Mouse (Mus musculus): ENCODE measurements around the gene Mical3.

GRCm38 (mm10) chr6:120981537-120981936 lies 149.3 kb downstream of the Mical3 start:
- TF ChIP-seq POLR2A (IDR thresholded peaks at IDR 0.05; ENCODE audit: extremely low read depth, insufficient read depth, low read length), result no peak
- no peak for TF ChIP-seq CTCF (IDR thresholded peaks at IDR 0.05; ENCODE audit: low read depth, low read length)

All from liver, adult 2 months (tissue).